ENCODE assay signal across 9 mouse cellular contexts in genomic region chr10:13446791-13447249, GRCm38 (mm10). TPM values are rescaled to one million over a fixed set of nuclear protein-coding genes. Genes with fewer than 3 reads are reported as not detected.
A peak's percentile ranks its signal among the peaks of the same experiment; 100 is the strongest.
DNase-seq lines count a peak whose midpoint lies in the region; ATAC-seq and TF ChIP-seq lines count a peak whose summit lies in the region.
"Had no signal": no experiment of that assay in that cellular context is flagged by ENCODE, and none has a peak within 500 bp of the region (broad histone marks: within the 10 kb centered on the region; RNA-seq: fewer than 3 reads in every experiment).

No protein-coding gene starts in this region.

- no peaks in the 10 kb centered on the region for H3K36me3 ChIP-seq in hindbrain, postnatal 0 days (ENCODE audit: insufficient read depth, low read length)
- no peaks in the 10 kb centered on the region for H3K36me3 ChIP-seq in lung, embryonic 15.5 days

- DNase-seq in 416B (ENCODE audit: low read depth): peak; percentile 59
- DNase-seq in adrenal gland, adult (ENCODE audit: inconsistent age in 2 of 2, low spot score in 1 of 2): peak; percentile 28 to 68
- peak; percentile 63 for DNase-seq in fibroblast of lung, adult 2 months (ENCODE audit: low read depth)
- DNase-seq in hindbrain, postnatal 0 days (ENCODE audit: low spot score): peak; percentile 86
- DNase-seq in testis, postnatal 14 days (ENCODE audit: low spot score): peak; percentile 56
- DNase-seq in left cerebral cortex, adult 11 months (ENCODE audit: low spot score): no peak

- H3K9ac ChIP-seq in hindbrain, postnatal 0 days (replicated peaks; ENCODE audit: low read length): no peak overlapping the region
- no peak overlapping the region for H3K9ac ChIP-seq in lung, embryonic 15.5 days

- ATAC-seq in hindbrain, postnatal 0 days: peak; percentile 79
- ATAC-seq in lung, embryonic 15.5 days (ENCODE audit: borderline replicate concordance, extremely low read depth, low FRiP score, low TSS enrichment): peak; percentile 75; the same call in 1 of the 2 replicates
- ATAC-seq in inflammation-experienced regulatory T-cells, adult 6 months: no peak

- no peaks in the 10 kb centered on the region for H3K27me3 ChIP-seq in hindbrain, postnatal 0 days (ENCODE audit: insufficient read depth, low read length)
- H3K27me3 ChIP-seq in lung, embryonic 15.5 days: no peaks in the 10 kb centered on the region

- H3K4me2 ChIP-seq in hindbrain, postnatal 0 days (ENCODE audit: low read depth, low read length): no peak overlapping the region
- H3K4me2 ChIP-seq in lung, embryonic 15.5 days: no peak overlapping the region

- H3K9me3 ChIP-seq in hindbrain, postnatal 0 days (ENCODE audit: low read length): no peaks in the 10 kb centered on the region
- H3K9me3 ChIP-seq in lung, embryonic 15.5 days: no peaks in the 10 kb centered on the region

- H3K4me1 ChIP-seq in hindbrain, postnatal 0 days (ENCODE audit: insufficient read depth, low read length): no peaks in the 10 kb centered on the region
- peaks cover 11% of the 10 kb centered on the region for H3K4me1 ChIP-seq in lung, embryonic 15.5 days

- no peak for TF ChIP-seq CTCF in hindbrain, postnatal 0 days (IDR thresholded peaks at IDR 0.05; ENCODE audit: low read depth)

- no peak overlapping the region for H3K27ac ChIP-seq in hindbrain, postnatal 0 days
- peak overlapping the region; percentile 53; the same call in 1 of the 2 replicates for H3K27ac ChIP-seq in lung, embryonic 15.5 days
- H3K27ac ChIP-seq: macrophage had no signal

- whole genome bisulfite sequencing in hindbrain, postnatal 0 days: 38% methylated on average over 3 of the region's 3 CpGs
- 16% methylated on average over 3 of the region's 3 CpGs for WGBS in lung, embryonic 15.5 days

- H3K4me3 ChIP-seq in hindbrain, postnatal 0 days (ENCODE audit: low read length): no peak overlapping the region
- H3K4me3 ChIP-seq in lung, embryonic 15.5 days: no peak overlapping the region

RNA-seq across cellular contexts. Expression of gene Phactr2, which starts 27.4 kb away (rescaled TPM):
- total RNA-seq in hindbrain, postnatal 0 days (2014; rRNA removed): 6.4 and 11.8 TPM in 2 replicates
- 8.8 and 10.2 TPM in 2 replicates for polyA plus RNA-seq in hindbrain, postnatal 0 days (2015; fragmentation: Nextera tagmentation; extraction: Ambion mirVana)
- 33.3 and 33.7 TPM in 2 replicates for polyA plus RNA-seq in lung, embryonic 15.5 days (2015; fragmentation: Nextera tagmentation; extraction: Ambion mirVana)
- polyA plus RNA-seq in inflammation-experienced regulatory T-cells, adult 6 months (2017; shearing (Covaris generic)): 1 to 10 TPM; 3.6 to 4.7 (median 3.9) TPM

RNA-seq across cellular contexts. Expression of gene Fuca2, which starts 52.5 kb away (rescaled TPM):
- 11.6 and 15.0 TPM in 2 replicates for total RNA-seq in hindbrain, postnatal 0 days (2014; rRNA removed)
- polyA plus RNA-seq in hindbrain, postnatal 0 days (2015; fragmentation: Nextera tagmentation; extraction: Ambion mirVana): 59.8 and 62.3 TPM in 2 replicates
- polyA plus RNA-seq in lung, embryonic 15.5 days (2015; fragmentation: Nextera tagmentation; extraction: Ambion mirVana): 67.8 and 70.1 TPM in 2 replicates
- 10 to 100 TPM; 42.3 to 70.1 (median 59.4) TPM for polyA plus RNA-seq in inflammation-experienced regulatory T-cells, adult 6 months (2017; shearing (Covaris generic))
